Mouse (Mus musculus): ENCODE data around the gene Cdk14.
"Not testable (repeated sequence)": the region's sequence is repeated elsewhere in the genome, so short reads cannot be mapped to it uniquely, and the experiment has no call there.

The Cdk14 gene

DNA sequence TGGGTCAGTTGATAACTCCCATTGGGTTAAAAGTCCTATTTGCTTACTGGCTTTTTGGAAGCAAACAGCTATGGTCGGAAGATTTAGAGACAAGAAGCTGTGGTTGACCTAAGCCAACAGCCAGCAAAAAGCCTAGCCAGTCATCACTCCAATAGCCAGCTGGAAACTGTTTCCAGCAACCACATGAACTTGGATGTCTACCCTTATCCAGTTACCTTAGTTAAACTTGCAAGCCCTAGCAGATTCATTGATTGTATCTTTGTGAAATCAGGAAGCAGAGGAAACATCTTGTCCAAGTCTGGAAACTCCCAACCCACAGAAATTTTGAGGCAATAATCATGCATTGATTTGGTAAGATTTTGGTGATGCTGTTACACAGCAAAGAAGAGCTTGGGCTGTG lies 458.5 kb downstream of the Cdk14 start:
- DNase-seq = no peak

DNA sequence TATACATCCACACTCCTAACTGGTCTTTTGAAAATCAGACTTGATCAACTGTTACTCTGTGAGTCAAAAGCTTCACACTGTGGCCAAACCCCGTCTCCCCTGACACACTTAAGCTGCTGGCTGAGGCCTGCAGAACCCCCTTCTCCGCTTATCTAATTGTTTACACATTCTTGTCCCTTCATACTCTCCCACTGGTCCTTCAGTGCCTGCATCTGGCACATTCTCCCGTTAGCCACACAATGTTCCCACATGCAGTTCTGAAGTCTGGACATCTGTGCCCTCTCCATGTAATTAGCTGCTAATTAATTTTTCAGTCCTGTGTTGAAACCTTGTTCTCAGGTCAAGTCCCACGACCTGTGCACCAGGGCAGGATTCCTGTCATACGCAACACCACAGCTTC lies 460.7 kb downstream of the Cdk14 start:
- DNase-seq = no peak

DNA sequence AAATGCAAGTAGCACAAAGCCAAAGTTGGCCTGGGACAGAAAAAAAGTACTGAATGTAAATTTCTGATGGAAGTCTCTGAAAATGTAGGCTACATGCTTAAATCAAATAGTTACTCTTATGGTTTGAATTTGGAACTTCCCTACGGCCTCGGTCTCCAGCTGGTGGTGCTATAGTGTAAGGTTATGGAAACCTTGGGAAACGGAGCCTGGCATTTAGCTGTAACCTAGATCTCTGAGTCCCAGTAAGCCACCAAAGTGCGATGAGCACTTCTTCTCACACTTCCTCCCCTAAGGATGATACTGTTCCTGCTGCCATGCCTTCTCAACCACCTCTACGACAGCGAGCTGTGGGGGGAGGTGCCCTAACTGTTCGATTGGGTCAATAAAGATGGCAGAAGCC lies 464.1 kb downstream of the Cdk14 start:
- DNase-seq = no peak

DNA sequence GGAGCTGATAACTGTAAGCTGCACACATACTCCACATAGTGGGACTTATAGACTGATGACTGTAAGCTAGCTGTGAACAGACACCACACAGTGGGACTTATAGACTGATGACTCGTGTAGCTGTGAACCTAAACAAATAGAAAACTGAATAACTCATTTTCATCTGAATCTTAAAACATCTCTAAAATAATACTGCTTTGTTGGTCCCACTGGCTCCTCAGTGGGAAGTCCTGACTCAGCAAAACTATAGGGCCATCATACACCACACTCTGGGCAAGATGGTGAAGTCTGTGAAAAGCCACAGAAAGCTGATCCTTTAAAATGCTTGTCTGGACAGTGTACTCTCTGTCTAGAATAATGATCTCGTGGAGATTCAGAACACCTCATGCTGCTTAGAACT lies 464.7 kb downstream of the Cdk14 start:
- DNase-seq = no peak

DNA sequence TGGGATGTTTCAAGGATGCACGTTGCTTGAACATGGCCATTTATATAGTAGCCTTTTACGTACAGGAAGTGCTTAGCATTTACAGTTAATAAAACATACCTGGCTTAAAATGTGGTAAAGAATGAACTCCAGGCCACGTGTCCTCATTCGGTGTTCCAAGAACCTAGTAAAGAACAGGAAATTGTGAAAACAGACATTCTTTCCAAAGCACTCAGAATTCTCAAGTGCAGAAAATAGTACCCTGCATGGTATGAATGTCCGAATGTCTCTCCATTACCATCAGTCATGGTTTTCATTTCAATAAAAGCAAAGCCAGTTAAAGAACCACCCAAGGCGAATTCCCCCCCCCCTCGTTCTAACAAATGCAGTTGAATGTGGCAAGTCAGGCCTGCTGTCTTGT lies 470.7 kb downstream of the Cdk14 start:
- no peak for DNase-seq

DNA sequence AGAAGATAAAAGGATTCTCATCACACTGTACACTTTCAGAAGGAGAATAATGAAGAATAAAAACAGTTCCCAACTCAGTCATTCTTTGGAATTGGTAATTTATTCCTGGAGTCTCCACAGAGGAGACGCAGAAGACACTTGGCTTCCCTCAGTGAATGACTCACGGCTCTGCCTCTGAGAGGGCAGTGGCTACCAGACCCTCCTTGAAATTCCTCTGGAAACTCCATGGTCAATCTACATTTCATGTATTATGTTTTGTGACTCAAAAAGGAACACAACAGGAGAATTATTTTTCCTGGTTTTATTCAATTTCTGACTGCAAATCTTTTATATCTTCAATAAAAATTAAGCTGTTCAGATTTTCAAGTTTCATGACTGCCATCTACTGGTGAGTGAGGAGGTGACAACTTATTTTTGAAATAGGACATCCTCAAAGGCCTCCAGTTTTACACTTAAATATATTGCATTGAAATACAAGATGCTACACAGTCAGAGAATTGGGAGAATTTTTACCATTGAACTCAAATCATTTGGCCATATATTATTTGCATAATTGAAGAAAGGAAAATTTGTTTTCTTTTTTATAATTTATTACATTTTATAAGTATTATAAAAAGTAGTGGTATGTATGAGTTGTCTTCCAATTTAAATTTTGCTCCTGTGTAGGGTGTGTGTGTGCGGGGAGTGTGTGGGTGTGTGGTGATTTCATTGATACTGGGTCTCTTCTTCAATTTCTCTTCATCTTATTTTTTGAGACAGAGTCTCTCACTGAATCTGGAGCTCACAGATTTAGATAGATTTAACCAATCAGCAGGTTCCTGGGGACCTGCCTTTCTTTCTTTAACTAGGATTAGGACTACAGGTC lies 471.8 kb downstream of the Cdk14 start:
- no peak for DNase-seq

DNA sequence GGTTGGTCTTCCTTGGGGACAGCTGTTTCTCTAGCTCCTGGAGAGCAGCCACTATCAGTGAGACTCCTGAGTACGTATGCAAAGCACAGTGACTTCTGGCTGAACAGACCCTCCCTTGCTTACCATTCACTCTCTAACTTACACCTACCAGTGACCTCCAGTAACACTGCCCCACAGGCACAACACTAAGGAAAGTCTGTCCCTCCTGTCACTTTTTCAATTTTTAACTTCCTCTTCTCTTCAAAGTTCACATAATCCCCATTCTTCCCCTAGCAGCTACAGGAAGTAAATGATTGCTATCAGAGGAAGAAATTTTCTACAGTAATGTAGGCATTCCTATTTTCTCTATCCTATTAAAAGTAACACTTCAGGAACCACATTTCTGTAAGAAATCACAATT lies 485.0 kb downstream of the Cdk14 start:
- no peak for DNase-seq

DNA sequence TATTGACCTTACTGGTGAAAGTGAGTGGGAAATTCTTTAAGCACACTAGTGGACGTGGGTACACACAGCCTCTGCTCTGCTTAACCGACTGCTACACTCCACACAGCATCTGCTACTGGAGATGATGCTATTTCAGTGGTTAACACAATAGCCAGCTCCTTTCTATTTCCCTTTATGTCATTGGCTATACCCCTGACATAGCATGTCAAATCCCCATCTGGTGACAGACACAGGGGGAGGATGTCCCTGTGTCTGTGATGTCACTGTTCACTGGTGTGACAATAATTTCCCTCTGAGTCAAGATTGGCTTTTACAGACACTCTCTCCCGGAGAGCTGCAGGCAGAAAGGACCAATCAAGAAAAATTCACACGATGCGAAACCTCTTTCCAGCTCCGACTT lies 485.6 kb downstream of the Cdk14 start:
- DNase-seq = no peak

DNA sequence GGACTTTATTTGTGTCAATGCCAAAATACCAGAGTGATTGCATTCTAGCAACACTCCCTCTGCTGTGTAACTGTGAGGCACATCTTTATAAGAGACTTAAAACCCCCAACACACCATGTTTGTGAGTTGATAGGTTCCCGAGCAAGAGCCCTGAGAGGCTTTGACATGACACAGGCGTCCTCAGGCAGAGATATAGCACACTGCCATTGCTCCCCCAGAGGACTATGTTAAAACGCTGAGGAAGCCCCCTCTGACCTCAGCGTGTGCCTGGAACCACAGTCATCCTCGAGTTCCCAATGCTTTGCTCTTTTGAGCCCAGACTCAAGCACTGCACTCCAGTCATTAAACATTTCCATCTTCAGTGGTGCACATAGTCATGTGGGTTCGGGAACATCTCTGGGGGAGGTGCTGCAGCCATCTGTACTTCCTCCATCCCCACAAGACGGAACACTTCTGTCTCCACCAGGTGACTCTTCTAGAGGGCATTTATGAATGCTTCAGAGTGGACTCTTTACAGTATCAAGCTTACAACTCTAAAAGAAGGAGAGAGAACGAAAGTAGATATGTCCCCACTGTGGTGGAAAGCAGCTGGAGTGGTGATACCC lies 488.5 kb downstream of the Cdk14 start:
- no peak for DNase-seq

DNA sequence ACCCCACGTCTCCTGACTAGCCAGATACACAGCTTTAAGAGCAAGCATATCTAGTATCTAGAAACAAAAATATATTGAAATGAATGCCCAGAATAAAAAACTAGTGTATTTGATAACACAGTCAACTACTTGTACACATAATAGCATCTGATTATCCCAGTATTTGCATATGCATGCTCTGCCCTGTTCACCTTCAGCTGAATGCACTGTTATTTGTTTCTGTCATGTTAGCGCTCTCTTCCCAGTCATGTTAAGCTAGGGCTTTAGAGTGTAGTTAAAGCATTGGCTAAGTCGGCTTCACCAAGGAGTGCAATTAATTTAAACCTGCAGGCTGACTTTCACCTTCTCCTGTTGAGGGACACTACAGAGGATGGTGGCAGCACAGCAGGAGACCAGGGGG lies 490.5 kb downstream of the Cdk14 start:
- no peak for DNase-seq

DNA sequence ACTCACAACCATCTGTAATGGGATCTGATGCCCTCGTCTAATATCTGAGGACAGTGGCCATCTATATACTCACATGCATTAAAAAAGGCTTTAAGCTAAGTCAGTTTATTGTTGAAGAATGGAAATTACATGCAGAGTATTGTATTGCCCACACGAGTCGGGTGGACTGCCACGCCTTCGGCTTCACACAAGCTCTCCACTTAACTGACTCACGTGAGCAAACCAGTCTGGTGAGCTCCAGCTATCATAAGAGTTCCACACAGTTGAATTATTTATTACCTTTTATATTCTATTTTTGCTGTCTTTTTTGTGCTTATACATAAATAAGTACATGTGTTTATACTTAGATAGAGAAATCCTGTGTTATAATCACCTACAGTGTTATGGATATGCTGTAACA lies 495.2 kb downstream of the Cdk14 start:
- no peak for DNase-seq

DNA sequence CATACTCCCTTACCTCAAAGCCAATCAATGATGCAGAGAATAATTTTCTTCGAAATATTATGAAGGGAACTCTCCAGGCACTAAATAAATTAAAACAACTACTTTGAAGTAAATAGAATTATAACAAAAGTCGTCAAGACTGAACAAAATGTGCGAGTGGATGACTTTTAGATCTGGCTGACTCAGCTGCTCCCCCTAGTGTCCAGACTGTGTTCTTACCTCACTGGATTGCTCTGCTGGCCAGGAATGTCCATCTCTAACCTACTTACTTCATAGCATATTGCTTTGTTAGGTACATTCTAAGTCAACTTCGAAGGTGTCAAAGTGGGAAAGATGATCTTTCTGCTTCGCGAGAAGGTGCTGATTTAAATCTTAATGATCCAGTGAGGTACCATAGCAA lies 501.7 kb downstream of the Cdk14 start:
- peak; percentile 51 to 52 for DNase-seq

DNA sequence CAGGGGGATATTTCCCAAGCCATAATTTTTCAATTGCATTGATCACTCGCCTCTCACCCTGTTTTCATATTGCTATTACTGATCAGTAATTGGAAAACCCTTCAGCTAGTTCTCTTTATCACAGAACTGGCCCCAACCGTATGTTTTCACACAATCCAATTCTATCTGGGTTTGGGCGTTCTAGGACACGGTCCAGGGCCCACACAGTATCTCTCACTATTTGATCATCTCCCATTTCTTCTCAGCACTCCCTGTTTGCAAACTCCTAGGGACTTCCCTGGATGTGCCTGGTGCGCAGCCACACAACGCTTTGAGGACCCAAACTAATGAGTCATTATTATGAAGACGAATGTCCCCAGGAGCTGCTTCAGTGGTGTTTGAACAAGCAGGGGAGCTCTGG lies 502.4 kb downstream of the Cdk14 start:
- DNase-seq = no peak

DNA sequence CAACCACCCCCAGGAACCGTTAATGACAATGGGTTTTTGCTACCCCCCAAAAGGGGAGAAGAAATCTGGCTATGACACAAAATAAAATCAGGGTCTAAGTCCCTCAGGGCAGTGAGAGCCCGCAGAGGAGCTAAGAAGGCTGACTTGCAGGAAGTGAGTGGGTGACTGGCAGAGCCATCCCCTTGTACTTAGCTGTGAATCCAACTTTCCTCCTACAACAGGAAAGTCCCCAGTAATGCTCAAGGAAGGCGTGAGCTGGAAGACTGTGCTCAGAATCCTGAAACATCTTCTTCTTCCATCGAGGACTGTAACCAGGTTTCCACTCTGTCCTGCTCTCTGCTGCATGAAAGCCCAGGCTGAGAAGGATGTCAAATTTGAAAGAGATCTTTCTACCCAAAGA lies 502.8 kb downstream of the Cdk14 start:
- no peak for DNase-seq

DNA sequence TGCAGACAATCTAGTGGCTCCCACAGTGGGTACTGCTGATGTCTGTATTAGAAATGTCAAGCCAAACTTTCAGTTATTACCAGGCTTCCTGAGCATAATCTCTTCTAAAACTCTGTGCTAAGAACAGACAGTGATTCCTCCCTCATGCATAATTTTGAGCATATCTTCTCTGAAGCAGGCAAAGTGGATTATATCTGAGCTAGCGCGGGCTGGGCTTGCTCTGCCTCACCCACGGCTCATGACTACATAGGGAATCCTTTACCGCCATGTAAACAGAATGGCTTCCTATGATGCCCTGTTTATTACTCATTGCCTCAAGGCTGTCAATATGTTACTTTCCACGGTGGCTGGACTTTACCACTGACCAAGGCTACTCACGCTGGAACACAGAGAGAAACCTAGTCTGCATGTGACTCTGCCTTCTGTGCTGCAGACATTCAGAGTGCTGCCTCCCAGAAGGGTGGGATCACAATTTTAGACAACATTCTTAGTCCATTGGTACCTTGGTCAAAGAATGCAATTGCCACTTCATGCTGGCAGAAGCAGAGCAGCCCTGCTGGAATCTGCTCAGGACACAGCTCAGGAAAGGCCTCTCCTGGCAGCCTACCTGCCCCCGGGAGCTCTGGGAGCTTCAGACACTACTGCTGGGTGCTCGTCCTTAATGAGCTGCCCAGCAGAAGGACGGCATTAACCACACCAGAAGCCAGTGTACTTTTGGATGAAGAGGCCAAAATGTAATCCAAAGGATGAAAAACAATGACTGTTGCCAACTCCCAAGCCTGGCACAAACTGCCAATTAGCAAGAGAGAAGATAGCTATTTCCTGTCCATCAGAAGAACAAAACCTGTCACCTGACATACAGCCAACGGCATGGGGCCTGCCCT lies 503.5 kb downstream of the Cdk14 start:
- no peak for DNase-seq

DNA sequence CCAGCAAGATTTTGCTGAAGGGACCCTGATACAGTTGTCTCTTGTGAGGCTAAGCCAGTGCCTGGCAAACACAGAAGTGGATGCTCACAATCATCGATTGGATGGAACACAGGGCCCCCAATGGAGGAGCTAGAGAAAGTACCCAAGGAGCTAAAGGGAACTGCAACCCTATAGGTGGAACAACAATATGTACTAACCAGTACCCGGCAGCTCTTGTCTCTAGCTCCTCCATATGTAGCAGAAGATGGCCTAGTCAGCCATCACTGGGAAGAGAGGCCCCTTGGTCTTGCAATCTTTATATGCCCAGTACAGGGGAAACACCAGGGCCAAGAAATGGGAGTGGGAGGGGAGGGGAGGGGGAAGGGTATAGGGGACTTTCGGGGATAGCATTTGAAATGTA lies 515.2 kb downstream of the Cdk14 start:
- DNase-seq = not testable (repeated sequence)

DNA sequence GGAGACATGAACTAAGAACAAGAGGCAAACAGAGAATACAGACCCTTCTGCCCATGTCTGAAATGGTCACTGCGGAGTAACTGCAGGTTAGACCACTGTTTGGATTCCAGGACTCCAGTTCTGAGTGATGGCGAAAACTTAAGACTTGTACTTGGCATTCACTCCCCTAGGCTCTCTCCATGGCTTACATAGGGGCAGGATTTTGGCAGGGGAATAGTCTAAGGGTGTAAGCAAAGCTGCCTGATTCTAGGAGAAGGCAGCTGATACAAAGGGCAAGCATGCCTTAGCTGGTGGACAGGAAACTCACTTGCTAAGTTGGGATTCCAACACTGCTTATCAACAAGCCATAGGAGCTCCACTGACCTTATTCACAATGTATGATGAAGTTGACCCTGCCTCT lies 521.9 kb downstream of the Cdk14 start:
- DNase-seq = no peak

DNA sequence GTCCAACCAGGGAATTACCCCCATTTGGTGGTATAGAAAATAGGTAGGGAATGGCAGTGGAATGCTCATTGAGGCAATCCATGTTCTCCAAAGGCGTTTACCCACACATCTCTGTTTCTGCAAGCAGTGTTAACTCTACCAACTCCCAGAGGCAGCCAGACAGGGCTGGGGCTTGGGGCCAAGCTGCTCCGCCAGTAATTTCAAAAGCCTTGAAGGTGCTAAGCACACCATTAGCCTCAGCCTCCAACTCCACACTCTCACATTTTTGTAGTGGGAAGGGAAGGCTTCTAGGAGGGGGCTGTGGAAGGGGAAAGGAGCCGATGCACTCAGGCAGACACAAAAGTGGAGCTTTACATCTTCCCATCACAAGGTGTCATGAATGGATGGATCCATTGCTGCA lies 525.1 kb downstream of the Cdk14 start:
- no peak for DNase-seq

DNA sequence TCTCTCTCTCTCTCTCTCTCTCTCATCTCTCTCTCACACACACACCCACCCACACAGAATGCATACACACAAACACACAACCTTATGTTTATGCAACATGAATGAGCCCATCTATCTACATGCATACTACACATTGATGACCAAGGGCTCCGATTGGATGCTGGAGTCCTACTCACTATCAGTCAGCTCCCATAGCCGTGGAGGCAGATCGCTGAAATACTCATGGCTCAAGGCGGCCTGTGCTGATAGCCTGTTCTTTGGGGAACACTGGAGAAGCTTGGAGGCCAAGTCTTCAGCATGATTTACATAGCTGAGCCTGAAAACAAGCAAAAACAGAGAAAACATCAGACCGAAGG lies 526.3 kb downstream of the Cdk14 start:
- DNase-seq = no peak

DNA sequence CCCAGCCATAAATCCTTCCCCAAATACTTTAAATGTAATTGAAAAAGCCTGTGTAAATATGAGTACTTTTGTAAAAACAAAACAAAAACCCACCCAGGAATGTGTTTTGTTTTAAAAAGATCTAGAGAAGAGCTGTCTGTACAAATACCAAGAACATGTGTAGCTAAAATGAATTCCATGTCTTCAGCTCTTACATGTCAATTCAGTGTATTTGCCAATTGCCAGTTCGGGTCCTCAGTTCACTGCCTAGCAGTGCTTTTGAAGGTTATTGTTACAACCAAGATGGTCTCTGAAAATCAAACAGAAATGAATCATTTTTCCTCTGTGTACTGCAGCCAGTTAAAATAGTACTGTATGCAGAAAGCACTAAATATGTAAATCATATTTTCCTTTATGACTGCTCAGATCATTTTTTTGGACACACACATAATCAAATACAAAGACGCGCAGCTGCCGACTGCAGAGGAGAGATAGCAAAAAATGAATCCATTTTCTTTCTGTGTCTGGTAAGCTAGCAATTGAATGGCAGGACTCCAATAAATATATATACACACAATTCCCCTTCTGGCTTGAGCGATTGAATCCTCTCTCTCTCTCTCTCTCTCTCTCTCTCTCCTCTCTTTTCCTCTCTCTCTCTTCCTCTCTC lies 526.8 kb downstream of the Cdk14 start:
- DNase-seq = no peak

DNA sequence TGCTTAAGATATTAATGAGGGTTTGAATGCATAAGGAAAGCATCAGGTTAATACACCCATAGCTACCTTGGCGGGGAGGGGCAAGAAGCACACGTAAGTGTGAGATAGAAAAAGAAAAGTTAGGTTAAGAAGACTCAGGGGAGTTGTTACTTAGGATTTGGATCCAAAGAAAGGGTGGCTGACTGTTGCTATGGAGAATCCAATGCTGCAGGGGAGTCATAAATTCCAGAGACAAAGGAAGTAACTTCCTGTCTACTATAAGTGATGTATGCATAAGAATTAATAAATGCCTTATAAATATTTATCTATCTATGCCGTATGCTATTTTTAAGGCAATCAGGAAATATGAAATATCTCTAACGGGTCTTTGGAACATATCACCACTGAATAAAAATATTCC lies 527.4 kb downstream of the Cdk14 start:
- no peak for DNase-seq

DNA sequence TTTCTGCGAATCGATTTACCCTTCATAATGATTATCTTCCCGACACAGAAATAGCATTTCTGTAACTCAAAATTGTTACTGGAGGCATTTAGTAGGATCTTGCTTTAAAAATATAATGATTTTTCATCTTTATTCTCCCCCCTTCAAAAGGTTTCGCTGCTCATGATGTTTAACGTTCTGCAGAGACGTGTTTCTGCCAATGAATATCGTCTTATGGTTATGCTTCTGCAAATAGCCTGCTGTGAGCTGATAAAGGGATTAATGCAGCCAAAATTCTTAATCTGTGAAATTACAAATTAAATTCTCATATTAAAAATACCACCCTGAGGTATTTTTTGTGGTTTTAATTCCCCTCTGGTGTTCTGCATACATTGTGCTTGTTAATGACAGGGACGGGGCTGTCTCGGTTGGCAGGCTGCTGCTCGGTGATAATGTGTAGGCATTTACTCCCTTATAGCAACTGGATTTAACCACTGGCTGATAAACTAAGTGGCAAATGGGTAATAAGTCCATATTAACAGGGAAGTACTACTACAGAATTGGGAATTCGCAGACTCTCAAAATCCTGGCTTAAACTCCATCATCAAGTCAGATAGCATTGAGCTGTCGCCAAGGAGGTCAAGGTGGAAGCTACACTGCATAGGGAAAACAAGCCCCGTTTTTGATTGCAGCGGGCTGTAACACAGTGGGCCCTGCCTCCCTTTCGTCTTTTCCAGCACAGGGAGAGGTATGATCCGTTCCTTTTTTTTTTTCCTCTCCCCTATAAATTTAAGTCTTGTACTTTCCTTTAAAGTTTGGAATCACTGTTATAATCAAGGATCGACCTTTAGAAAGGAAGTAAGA lies 528.0 kb downstream of the Cdk14 start:
- DNase-seq = no peak
